Mouse (Mus musculus): Measurements from ENCODE around the gene Tfcp2.

Tfcp2 gene

GRCm38 (mm10) chr15:100576392-100576791 lies 24.6 kb upstream of the Tfcp2 start:
- no peak for TF ChIP-seq GATA4 (IDR thresholded peaks at IDR 0.05; ENCODE audit: insufficient replicate concordance, low read length)

- TF ChIP-seq GATA4 (IDR thresholded peaks at IDR 0.05; ENCODE audit: insufficient replicate concordance, low read length), result no peak
Measured at GRCm38 (mm10) chr15:100575366-100575765, 23.6 kb upstream of the Tfcp2 start.

- no peak for TF ChIP-seq GATA4 (IDR thresholded peaks at IDR 0.05; ENCODE audit: insufficient replicate concordance, low read length)
Measured at GRCm38 (mm10) chr15:100574378-100574777, 22.6 kb upstream of the Tfcp2 start.

GRCm38 (mm10) chr15:100573946-100574345 lies 22.1 kb upstream of the Tfcp2 start:
- TF ChIP-seq GATA4 (IDR thresholded peaks at IDR 0.05; ENCODE audit: insufficient replicate concordance, low read length), result no peak

GRCm38 (mm10) chr15:100569239-100569638 lies 17.4 kb upstream of the Tfcp2 start:
- TF ChIP-seq GATA4 (IDR thresholded peaks at IDR 0.05; ENCODE audit: insufficient replicate concordance, low read length), result no peak

- no peak for TF ChIP-seq GATA4 (IDR thresholded peaks at IDR 0.05; ENCODE audit: insufficient replicate concordance, low read length)
Measured at GRCm38 (mm10) chr15:100566531-100566930, 14.7 kb upstream of the Tfcp2 start.

- TF ChIP-seq GATA4 (IDR thresholded peaks at IDR 0.05; ENCODE audit: insufficient replicate concordance, low read length), result no peak
Measured at GRCm38 (mm10) chr15:100557705-100558433, 6.1 kb upstream of the Tfcp2 start.

- TF ChIP-seq GATA4 (IDR thresholded peaks at IDR 0.05; ENCODE audit: insufficient replicate concordance, low read length), result no peak
Measured at GRCm38 (mm10) chr15:100556378-100556777, 4.6 kb upstream of the Tfcp2 start.

- no peak for TF ChIP-seq GATA4 (IDR thresholded peaks at IDR 0.05; ENCODE audit: insufficient replicate concordance, low read length)
Measured at GRCm38 (mm10) chr15:100555965-100556364, 4.2 kb upstream of the Tfcp2 start.

- TF ChIP-seq GATA4 (IDR thresholded peaks at IDR 0.05; ENCODE audit: insufficient replicate concordance, low read length), result no peak
Measured at GRCm38 (mm10) chr15:100550280-100550679, 1.5 kb downstream of the Tfcp2 start.

- TF ChIP-seq GATA4 (IDR thresholded peaks at IDR 0.05; ENCODE audit: insufficient replicate concordance, low read length), result no peak
Measured at GRCm38 (mm10) chr15:100541426-100541825, 10.4 kb downstream of the Tfcp2 start.

- no peak for TF ChIP-seq GATA4 (IDR thresholded peaks at IDR 0.05; ENCODE audit: insufficient replicate concordance, low read length)
Measured at GRCm38 (mm10) chr15:100539411-100539810, 12.4 kb downstream of the Tfcp2 start.

- TF ChIP-seq GATA4 (IDR thresholded peaks at IDR 0.05; ENCODE audit: insufficient replicate concordance, low read length), result no peak
Measured at GRCm38 (mm10) chr15:100537913-100538312, 13.9 kb downstream of the Tfcp2 start.

GRCm38 (mm10) chr15:100527900-100528299 lies 23.9 kb downstream of the Tfcp2 start:
- TF ChIP-seq GATA4 (IDR thresholded peaks at IDR 0.05; ENCODE audit: insufficient replicate concordance, low read length), result no peak

GRCm38 (mm10) chr15:100525405-100525804 lies 26.4 kb downstream of the Tfcp2 start:
- TF ChIP-seq GATA4 (IDR thresholded peaks at IDR 0.05; ENCODE audit: insufficient replicate concordance, low read length), result no peak

- TF ChIP-seq GATA4 (IDR thresholded peaks at IDR 0.05; ENCODE audit: insufficient replicate concordance, low read length), result no peak
Measured at GRCm38 (mm10) chr15:100520306-100520705, 31.5 kb downstream of the Tfcp2 start.

GRCm38 (mm10) chr15:100515121-100515520 lies 36.7 kb downstream of the Tfcp2 start:
- no peak for TF ChIP-seq GATA4 (IDR thresholded peaks at IDR 0.05; ENCODE audit: insufficient replicate concordance, low read length)

All from liver, adult (tissue).